Mouse (Mus musculus) midbrain, embryonic 12.5 days (tissue): ENCODE measurements around the gene Fgd2. TPM values are rescaled to one million over a fixed set of nuclear protein-coding genes. Genes with fewer than 3 reads are reported as not detected.

Experiments used
- ATAC-seq: fragments of 200-750 bp; cut with Nextera tagmentation; 2 replicates; pipeline ENCODE4 v1.8.0; 2017; ENCODE audit warnings: low read depth, moderate TSS enrichment, moderate library complexity; ENCODE audit not compliant: low FRiP score
- H3K27ac ChIP-seq: fragments of 300-500 bp; sonication (generic); replicated peaks from 2 replicates; pipeline ENCODE4 v1.5.1; 2016; ENCODE audit warnings: mild to moderate bottlenecking
- H3K27me3 ChIP-seq: fragments of 300-500 bp; sonication (generic); 2 replicates; pipeline ENCODE4 v1.6.1; 2016; ENCODE audit warnings: mild to moderate bottlenecking
- H3K36me3 ChIP-seq: fragments of 300-500 bp; sonication (generic); 2 replicates; pipeline ENCODE4 v1.6.1; 2016
- H3K4me1 ChIP-seq: fragments of 300-500 bp; sonication (generic); 2 replicates; pipeline ENCODE4 v1.6.1; 2016
- H3K4me2 ChIP-seq: fragments of 300-500 bp; sonication (generic); replicated peaks from 2 replicates; pipeline ENCODE4 v1.6.1; 2016; ENCODE audit warnings: mild to moderate bottlenecking, moderate library complexity
- H3K4me3 ChIP-seq: fragments of 300-500 bp; sonication (generic); 2 replicates; pipeline ENCODE4 v1.5.1; 2016; ENCODE audit warnings: mild to moderate bottlenecking
- H3K9ac ChIP-seq: fragments of 300-500 bp; sonication (generic); replicated peaks from 2 replicates; pipeline ENCODE4 v1.6.1; 2016; ENCODE audit warnings: mild to moderate bottlenecking, moderate library complexity
- H3K9me3 ChIP-seq: fragments of 300-500 bp; sonication (generic); 2 replicates; pipeline ENCODE4 v1.6.1; 2016; ENCODE audit warnings: mild to moderate bottlenecking
- WGBS: fragments of 180-500 bp; shearing (Covaris S2); methylation state at CpG from one replicate; pipeline ENCODE4 v1.1.7; 2016; 5-methylcytosine and 5-hydroxymethylcytosine counted together
- polyA plus RNA-seq: library from polyadenylated mRNA; unstranded; fragments of >200 nt; fragmentation: Nextera tagmentation; extraction: Ambion mirVana; gene quantifications from 2 replicates; pipeline ENCODE4 v1.2.1, GENCODE M21; 2016

Fgd2 gene
- polyA plus RNA-seq, 1 experiment from 2014 or later: 3.6 TPM

DNA sequence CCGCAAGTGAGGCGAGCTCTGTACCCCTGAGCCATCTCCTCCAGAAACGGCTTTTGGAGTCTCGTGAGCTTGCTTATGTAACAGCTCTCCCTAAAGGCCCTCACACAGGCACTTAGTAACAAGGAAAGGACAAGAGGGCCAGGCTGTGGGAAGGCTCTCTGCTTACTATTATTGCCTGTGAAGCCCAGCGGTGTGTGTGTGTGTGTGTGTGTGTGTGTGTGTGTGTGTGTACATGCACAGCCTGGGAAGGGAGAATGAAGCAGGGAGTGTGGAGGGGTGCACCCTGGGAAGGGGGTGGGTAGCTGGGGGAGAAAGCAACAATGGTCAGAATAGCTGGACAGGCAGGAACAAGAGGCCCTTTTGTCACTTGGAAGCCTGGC is 5.3 kb upstream of the Fgd2 start:
- peak overlapping the region; percentile 67 for H3K9ac ChIP-seq
- peak overlapping the region; percentile 100 for H3K27ac ChIP-seq
- peak overlapping the region; percentile 57 for H3K4me2 ChIP-seq
- no peaks in the 10 kb centered on the region for H3K27me3 ChIP-seq
- WGBS: 27% methylated on average over 5 of the region's 5 CpGs
- H3K4me1 ChIP-seq: peaks cover 30% of the 10 kb centered on the region
- H3K4me3 ChIP-seq: peak overlapping the region; percentile 35; the same call in 1 of the 2 replicates
- no peaks in the 10 kb centered on the region for H3K36me3 ChIP-seq
- peak; percentile 75 for ATAC-seq
- no peaks in the 10 kb centered on the region for H3K9me3 ChIP-seq

DNA sequence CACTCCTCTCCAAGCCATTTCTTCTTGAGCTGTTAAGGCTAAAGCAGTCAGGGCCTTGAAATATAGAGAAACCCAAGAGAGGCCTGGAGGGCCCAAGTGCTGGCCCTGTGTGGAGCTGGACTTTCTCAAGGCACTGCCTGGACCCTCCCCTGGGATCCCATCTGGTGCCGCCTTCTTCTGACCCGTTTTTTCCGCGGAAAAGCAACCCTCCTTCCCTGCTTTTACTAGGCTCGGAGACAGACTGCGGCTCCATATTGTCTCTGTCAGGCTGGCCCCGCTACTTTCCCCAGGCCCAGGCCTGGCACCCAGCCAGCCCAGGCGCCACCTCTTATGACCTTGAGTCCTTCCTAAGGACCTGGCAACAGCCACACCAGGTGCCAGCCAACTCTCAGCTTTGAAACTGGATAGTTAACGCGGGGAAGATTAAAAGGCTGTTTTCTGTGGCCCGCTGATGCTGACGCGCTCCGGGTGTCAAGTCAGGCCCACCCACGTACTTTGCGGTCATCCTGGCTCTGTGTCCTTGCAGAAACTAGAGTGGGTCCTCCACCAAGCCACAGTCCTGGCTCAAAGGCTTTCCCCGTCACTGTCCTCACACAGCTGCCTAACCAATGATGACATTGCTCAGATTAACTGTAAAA is 4.8 kb upstream of the Fgd2 start:
- WGBS: 14% methylated on average over 17 of the region's 17 CpGs
- peak; percentile 45 for ATAC-seq

DNA sequence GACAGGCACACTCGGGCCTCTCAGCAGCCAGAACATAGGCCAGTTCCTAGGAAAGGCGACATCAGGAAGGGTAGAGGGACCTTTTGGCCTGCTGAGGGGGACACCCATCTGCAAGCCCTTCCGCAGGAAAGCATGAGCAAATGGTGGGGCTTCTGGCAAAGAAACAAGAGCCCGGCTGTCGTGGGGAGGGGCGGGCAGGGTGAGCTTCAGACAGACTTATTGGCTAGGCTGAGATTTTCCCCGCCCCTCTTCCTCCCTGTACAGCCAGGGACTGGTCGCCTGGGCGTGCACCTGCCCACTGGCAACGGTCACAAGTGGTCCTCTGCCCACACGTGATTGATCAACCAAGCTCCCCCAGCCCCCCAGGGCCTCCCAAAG is 4.2 kb upstream of the Fgd2 start:
- peak; percentile 94 for ATAC-seq
- no peaks in the 10 kb centered on the region for H3K27me3 ChIP-seq
- under 1% methylated on average over 11 of the region's 11 CpGs for WGBS
- peak overlapping the region; percentile 35 for H3K4me3 ChIP-seq
- H3K9me3 ChIP-seq: no peaks in the 10 kb centered on the region
- peaks cover 33% of the 10 kb centered on the region for H3K4me1 ChIP-seq
- peak overlapping the region; percentile 100 for H3K27ac ChIP-seq
- H3K36me3 ChIP-seq: no peaks in the 10 kb centered on the region
- H3K4me2 ChIP-seq: peak overlapping the region; percentile 57
- H3K9ac ChIP-seq: peak overlapping the region; percentile 67

More for the DNA sequence above, 4.8 kb upstream of the Fgd2 start:
- Histone ChIP-seq H3K9ac (peak overlapping the region; percentile 67), H3K36me3 (no peaks in the 10 kb centered on the region), H3K27me3 (no peaks in the 10 kb centered on the region), H3K4me3 (peak overlapping the region; percentile 35), H3K9me3 (no peaks in the 10 kb centered on the region), H3K4me2 (peak overlapping the region; percentile 57), H3K4me1 (peaks cover 33% of the 10 kb centered on the region), H3K27ac (peak overlapping the region; percentile 100)

DNA sequence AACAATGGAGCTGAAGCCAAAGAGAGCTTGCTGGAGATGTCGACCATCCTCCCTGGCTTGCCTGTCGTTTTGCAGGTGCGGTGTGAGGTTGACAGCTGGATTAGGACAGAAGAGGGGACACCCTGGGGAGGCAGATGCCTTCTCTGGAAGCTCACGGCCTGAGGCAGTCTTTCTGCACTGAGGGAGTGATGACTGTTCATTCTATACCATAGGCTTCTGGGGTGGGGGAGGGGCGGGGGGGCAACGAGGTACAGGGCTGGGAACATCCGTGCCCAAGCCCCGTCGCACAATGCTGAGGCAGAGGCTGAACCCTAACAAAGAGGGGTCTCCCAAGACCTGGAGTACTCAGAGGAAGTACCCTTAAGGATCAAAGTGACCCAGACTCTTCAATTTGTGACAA is 3.8 kb upstream of the Fgd2 start:
- ATAC-seq: peak; percentile 50; the same call in 1 of the 2 replicates
- 2% methylated on average over 9 of the region's 9 CpGs for WGBS
- Histone ChIP-seq H3K27ac (peak overlapping the region; percentile 100), H3K4me3 (peak overlapping the region; percentile 35), H3K4me2 (peak overlapping the region; percentile 57), H3K4me1 (peaks cover 33% of the 10 kb centered on the region), H3K9me3 (no peaks in the 10 kb centered on the region), H3K36me3 (no peaks in the 10 kb centered on the region), H3K27me3 (no peaks in the 10 kb centered on the region), H3K9ac (peak overlapping the region; percentile 67)

DNA sequence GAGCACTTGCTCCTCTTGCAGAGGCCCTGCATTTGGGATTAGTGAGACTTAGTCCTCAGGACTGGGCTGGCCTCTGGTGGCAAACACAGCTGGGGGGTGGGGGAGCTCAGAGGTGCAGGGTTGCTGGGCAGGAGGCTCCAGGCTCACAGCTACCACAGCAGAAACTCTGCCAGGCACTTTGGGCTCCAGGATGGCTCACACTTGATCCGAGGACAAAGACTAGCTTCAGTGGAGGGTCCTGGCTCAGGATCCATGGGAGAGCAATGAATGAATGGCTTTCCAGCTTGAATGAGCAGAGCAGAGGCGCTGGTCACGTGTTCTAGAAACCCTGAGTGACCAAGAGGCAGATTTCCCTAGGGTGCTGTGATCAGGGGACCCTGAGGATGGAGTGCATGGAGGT is 1.8 kb upstream of the Fgd2 start:
- peaks cover 33% of the 10 kb centered on the region for H3K4me1 ChIP-seq
- no peak overlapping the region for H3K4me2 ChIP-seq
- no peak for ATAC-seq
- H3K4me3 ChIP-seq: no peak overlapping the region
- no peaks in the 10 kb centered on the region for H3K27me3 ChIP-seq
- no peak overlapping the region for H3K9ac ChIP-seq
- peak overlapping the region; percentile 26 for H3K27ac ChIP-seq
- no peaks in the 10 kb centered on the region for H3K36me3 ChIP-seq
- WGBS: 53% methylated on average over 3 of the region's 3 CpGs
- no peaks in the 10 kb centered on the region for H3K9me3 ChIP-seq

DNA sequence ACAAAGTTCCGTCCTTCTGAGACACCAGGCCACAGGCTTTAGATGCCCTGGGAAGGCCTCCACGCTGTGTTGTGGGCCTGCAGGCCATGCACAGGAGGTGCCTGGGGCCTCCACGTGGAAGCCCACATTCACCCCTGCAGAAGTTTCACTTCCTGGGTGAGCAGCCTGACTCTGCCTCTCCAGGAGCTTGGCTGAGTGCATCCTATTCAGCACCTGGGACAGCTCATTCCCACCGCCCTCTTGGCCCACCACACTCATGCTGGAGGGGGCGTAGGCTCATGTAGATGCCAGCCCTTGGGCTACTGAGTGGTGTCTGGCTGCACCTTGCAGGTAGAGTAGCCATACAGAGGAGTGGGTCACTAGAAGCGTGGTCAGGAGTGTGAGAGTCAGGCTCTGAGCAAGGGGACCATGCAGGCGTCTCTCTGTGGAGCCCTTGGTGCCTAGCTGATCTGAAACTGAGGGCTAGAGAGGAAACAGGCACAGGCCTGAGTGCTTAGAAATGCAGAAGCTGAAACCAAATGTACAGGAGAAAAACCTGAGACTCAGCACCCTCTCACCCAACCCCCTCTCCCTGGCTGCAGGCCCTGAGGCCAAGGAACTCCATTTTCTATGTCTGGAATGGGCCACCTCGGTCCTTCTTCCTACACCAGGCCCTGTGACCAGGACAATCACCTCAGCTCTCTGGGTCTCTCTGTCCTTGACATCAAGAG is 1.4 kb downstream of the Fgd2 start:
- H3K27me3 ChIP-seq: no peaks in the 10 kb centered on the region
- H3K9ac ChIP-seq: no peak overlapping the region
- H3K9me3 ChIP-seq: no peaks in the 10 kb centered on the region
- 63% methylated on average over 8 of the region's 8 CpGs for WGBS
- no peak for ATAC-seq
- no peak overlapping the region for H3K27ac ChIP-seq
- H3K36me3 ChIP-seq: no peaks in the 10 kb centered on the region
- H3K4me2 ChIP-seq: no peak overlapping the region
- no peak overlapping the region for H3K4me3 ChIP-seq
- peaks cover 7% of the 10 kb centered on the region for H3K4me1 ChIP-seq

DNA sequence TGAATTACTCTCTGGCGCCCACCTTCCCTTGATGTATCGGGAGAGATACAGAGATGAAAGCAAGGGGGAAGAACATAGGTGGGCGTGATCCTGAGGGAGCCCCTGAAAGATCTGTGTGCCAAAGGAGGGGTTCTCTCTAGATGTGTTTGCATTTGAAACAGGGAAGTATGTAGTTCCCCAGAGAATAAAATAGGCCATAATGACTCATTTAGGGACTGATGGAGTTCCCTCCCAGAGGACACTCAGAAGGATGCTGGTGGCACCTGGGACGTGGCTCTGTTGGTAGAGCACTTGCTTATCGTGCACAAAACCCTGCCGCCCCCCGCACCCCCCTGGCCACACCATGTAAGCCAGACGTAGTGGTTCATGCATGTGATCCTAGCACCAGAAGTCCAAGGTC is 2.4 kb downstream of the Fgd2 start:
- Histone ChIP-seq H3K9ac (no peak overlapping the region), H3K4me1 (peaks cover 2% of the 10 kb centered on the region; the same call in 1 of the 2 replicates), H3K4me2 (no peak overlapping the region), H3K9me3 (no peaks in the 10 kb centered on the region), H3K27me3 (0 out of 2 replicates have a peak, but pooled peaks cover 6% of the 10 kb centered on the region), H3K27ac (no peak overlapping the region), H3K36me3 (no peaks in the 10 kb centered on the region), H3K4me3 (no peak overlapping the region)
- WGBS: 90% methylated on average over 8 of the region's 8 CpGs
- ATAC-seq: no peak

DNA sequence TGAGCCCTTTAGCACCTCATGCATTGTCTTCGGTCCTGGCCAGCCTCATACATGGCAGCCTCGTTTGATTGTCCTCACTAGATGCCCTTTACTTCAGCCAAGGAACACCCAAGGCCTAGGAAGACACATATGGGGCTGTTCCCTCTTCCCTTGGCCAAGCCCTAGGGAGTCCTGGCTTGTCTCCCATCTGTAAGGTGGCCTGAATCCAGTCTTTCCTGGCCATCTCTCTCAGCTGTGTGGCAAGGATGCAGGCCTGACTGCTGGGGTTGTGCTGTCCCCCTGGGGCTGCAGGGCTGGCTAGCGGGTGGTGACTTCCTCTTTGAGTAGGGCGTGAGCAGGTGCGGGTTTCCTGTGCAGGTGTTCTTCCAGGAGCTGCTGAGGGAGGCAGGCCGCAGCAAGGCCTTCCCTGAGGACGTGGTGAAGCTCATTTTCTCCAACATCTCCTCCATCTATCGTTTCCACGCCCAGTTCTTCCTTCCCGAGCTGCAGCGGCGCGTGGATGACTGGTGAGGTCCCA is 4.4 kb downstream of the Fgd2 start:
- Histone ChIP-seq H3K9ac (no peak overlapping the region), H3K4me3 (no peak overlapping the region), H3K4me1 (peaks cover 9% of the 10 kb centered on the region; the same call in 1 of the 2 replicates), H3K4me2 (no peak overlapping the region), H3K27ac (no peak overlapping the region), H3K36me3 (no peaks in the 10 kb centered on the region), H3K27me3 (0 out of 2 replicates have a peak, but pooled peaks cover 10% of the 10 kb centered on the region), H3K9me3 (no peaks in the 10 kb centered on the region)
- no peak for ATAC-seq
- WGBS: 89% methylated on average over 13 of the region's 13 CpGs

DNA sequence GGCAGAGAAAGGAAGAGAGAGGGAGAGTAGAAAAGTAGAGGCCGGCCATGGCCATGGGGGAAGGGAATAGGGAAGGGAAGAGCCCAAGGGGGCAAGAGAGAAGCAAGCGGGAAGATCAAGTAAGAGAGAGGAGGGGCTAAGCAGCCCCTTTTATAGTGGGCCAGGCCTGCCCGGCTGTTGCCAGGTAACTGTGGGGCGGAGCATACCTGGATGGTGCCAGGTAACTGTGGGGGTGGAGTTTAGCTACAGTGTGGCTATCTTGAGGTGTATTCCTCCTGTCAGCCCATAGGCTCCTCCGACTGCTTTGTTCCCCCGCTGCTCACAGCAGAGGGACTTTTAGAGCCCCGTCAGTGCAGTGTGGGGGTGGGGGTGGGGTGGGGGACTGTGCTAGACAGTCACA is 8.0 kb downstream of the Fgd2 start:
- 20% methylated on average over 7 of the region's 7 CpGs for WGBS
- no peak overlapping the region for H3K4me2 ChIP-seq
- H3K36me3 ChIP-seq: no peaks in the 10 kb centered on the region
- peaks cover 7% of the 10 kb centered on the region; the same call in 1 of the 2 replicates for H3K4me1 ChIP-seq
- H3K27me3 ChIP-seq: peaks cover 10% of the 10 kb centered on the region; the same call in 1 of the 2 replicates
- no peaks in the 10 kb centered on the region for H3K9me3 ChIP-seq
- H3K9ac ChIP-seq: 0 out of 2 replicates have a peak overlapping the region, but pooled peaks have one; percentile 11
- H3K27ac ChIP-seq: no peak overlapping the region
- ATAC-seq: no peak
- no peak overlapping the region for H3K4me3 ChIP-seq

DNA sequence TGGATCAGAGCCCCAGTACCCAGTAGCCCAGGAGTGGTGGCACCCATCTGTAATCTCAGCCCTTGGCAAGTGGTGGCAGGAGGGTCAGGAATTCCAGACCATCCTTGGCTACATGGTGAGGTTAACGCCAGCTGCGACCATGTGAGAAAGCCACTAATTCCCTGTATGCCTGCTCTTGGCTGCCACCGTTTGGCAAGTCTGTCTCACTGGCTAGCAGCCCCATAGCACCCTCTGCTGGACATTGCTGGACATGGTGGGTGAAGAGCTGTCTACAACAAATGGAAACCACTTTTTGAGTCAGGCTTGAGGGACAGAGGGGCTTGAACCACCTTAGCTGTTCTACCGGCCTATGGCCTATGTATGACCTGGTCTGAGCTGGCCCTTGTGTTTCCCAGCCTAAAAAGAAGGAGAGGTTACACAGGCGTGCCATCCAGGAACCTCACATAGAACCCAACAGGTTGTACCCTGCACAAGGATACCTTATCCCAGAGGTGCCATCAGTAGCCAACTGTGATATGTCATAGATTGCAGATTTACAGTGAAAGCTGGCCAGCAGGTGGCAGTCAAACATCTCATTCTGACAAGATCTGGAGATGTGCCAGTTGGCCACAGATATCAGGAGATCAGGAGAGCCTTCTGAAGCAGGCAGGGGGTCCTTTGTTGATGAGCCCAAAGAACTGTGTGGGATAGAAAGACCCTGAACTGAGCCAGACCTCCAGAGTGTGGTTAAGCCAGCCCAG is 10.4 kb downstream of the Fgd2 start:
- ATAC-seq: peak; percentile 66
- Histone ChIP-seq H3K9me3 (no peaks in the 10 kb centered on the region), H3K27me3 (peaks cover 10% of the 10 kb centered on the region; the same call in 1 of the 2 replicates), H3K27ac (no peak overlapping the region), H3K36me3 (no peaks in the 10 kb centered on the region), H3K4me1 (peaks cover 7% of the 10 kb centered on the region; the same call in 1 of the 2 replicates), H3K4me2 (no peak overlapping the region), H3K4me3 (no peak overlapping the region), H3K9ac (no peak overlapping the region)
- WGBS: 6% methylated on average over 5 of the region's 5 CpGs

DNA sequence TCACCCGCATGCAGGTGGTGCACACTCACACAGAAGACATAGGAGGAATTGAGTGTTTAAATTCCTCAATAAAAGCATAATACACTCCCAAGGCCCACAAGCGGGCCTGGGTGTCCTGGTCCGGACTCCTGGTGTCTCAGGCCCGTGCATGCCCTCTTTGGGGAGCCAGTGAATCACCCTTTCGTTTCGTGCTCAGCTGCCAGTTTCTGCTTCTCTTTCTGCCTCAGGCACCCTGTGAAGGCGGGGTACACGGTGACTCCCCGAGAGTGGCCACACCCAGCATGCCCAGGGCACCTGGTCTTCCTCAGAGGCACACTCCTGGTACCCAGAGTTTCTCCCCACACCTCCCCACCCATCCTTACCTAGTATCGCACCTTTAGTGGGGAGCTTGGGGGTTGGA is 15.2 kb downstream of the Fgd2 start:
- no peak for ATAC-seq
- H3K9me3 ChIP-seq: no peaks in the 10 kb centered on the region
- WGBS: 84% methylated on average over 10 of the region's 10 CpGs
- H3K27ac ChIP-seq: no peak overlapping the region
- no peaks in the 10 kb centered on the region for H3K36me3 ChIP-seq
- H3K4me2 ChIP-seq: no peak overlapping the region
- no peak overlapping the region for H3K4me3 ChIP-seq
- no peak overlapping the region for H3K9ac ChIP-seq
- H3K4me1 ChIP-seq: no peaks in the 10 kb centered on the region
- H3K27me3 ChIP-seq: no peaks in the 10 kb centered on the region

DNA sequence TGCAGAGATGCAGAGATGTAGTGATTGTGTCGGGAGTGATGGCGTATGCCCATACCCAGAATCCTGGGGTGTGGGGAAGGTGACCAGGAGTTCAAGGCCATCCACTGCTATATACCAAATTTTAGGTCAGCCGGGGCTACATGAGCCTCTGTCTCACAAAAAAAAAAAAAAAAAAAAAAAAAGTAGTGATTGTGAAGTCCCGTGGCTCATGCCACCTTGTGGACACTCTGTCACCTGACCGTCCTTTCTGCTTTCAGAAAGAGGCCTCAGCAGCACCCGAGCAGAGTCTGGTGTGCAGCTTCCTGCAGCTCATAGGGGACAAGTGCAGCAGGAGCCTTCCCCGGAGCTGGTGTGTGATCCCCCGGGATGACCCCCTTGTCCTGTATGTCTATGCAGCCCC is 17.3 kb downstream of the Fgd2 start:
- Histone ChIP-seq H3K27ac (no peak overlapping the region), H3K36me3 (no peaks in the 10 kb centered on the region), H3K4me2 (no peak overlapping the region), H3K27me3 (no peaks in the 10 kb centered on the region), H3K9ac (no peak overlapping the region), H3K4me3 (no peak overlapping the region), H3K4me1 (no peaks in the 10 kb centered on the region), H3K9me3 (no peaks in the 10 kb centered on the region)
- 71% methylated on average over 8 of the region's 8 CpGs for WGBS
- no peak for ATAC-seq
